Mouse (Mus musculus) frontal cortex, postnatal 10 days (tissue): ENCODE measurements at regions not wholly inside any gene's neighbourhood (a gene's known extent, or its start where the extent isn't known, plus 50 kb on each side); places are given as distances from the start of the nearest gene placed in this dataset.

Experiments
- DNase-seq, 2 experiments: peaks; one replicate each; pipeline ENCODE4 v3.0.0; 2022; ENCODE audit warnings: low spot score in 2 of 2, mixed read lengths in 1 of 2

GRCm38 (mm10) chr7:93424717-93425116, 345.1 kb downstream of the Fam181b start:
- no peak for DNase-seq

GRCm38 (mm10) chr7:93435034-93435433, 355.4 kb downstream of the Fam181b start:
- DNase-seq = no peak

- DNase-seq = no peak
These were observed 374.4 kb downstream of the Fam181b start for GRCm38 (mm10) chr7:93454071-93454470.

GRCm38 (mm10) chr7:93463377-93463776, 383.7 kb downstream of the Fam181b start:
- DNase-seq = no peak

GRCm38 (mm10) chr7:93473371-93473770, 393.7 kb downstream of the Fam181b start:
- no peak for DNase-seq

GRCm38 (mm10) chr7:93510636-93511035, 431.0 kb downstream of the Fam181b start:
- peak; percentile 4 to 17 for DNase-seq

- DNase-seq = no peak
These were observed 431.6 kb downstream of the Fam181b start for GRCm38 (mm10) chr7:93511237-93511636.

GRCm38 (mm10) chr7:93559131-93559530, 479.5 kb downstream of the Fam181b start:
- DNase-seq = no peak

- DNase-seq = no peak
These were observed 497.9 kb downstream of the Fam181b start for GRCm38 (mm10) chr7:93577523-93577922.

- no peak for DNase-seq
These were observed 507.5 kb downstream of the Fam181b start for GRCm38 (mm10) chr7:93587121-93587520.

- no peak for DNase-seq
These were observed 508.4 kb downstream of the Fam181b start for GRCm38 (mm10) chr7:93588088-93588487.
